Mouse (Mus musculus): Measurements from ENCODE around the gene Spata31d1b.

DNA sequence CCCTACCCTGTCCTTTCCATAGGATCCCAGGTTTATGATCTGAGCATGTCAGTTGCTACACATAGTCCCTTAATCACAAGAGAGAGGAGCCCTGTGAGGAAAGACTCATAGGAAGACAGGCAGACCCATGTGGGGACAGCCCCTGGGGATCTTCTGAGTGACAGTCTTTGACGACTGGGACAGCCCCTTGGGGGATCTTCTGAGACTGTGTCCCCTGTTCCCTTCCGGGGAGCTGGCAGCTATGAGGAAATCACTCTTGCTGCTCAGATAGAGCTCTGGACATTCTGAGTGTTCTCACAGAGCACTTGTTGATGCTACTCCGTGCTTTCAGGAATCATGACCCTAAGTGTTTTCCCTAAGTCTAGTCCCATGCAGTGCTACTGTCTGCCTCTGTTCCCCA is 1.6 kb downstream of the Spata31d1b start:
- no peak for TF ChIP-seq POLR2A (IDR thresholded peaks at IDR 0.05; ENCODE audit: control insufficient read depth, extremely low read depth, insufficient read depth, low read length, poor library complexity)
- no peak for TF ChIP-seq CTCF (IDR thresholded peaks at IDR 0.05; ENCODE audit: borderline replicate concordance, control insufficient read depth, extremely low read depth, insufficient read depth, low read length, poor library complexity)
